Mouse (Mus musculus) spleen, postnatal 10 days (tissue): ENCODE measurements around the gene Brd2.

Experiments
- DNase-seq, 2 experiments: peaks; one replicate each; pipeline ENCODE4 v3.0.0; 2021 to 2022; ENCODE audit warnings: low spot score in 2 of 2

The Brd2 gene

DNA sequence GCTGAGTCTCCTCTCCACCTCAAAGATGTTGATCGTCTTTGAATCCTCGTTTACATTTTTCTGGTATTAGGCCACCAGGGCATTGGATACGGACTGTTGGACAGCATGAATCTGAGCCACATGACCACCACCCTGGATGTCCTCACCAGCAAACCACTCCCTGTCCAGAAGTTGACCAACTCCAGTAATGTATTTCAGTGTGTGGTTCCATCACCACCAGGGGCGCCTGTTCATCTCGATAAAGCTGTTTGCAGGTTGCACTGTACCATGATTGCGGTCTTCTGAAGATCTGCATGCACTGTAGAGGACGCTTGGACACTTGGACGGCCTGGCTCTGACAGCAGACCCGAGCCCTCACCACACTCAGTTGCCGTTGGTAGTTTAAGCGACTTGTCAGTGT lies 10.9 kb upstream of the Brd2 start:
- DNase-seq = peak in 1 of 2 experiments; percentile 60

DNA sequence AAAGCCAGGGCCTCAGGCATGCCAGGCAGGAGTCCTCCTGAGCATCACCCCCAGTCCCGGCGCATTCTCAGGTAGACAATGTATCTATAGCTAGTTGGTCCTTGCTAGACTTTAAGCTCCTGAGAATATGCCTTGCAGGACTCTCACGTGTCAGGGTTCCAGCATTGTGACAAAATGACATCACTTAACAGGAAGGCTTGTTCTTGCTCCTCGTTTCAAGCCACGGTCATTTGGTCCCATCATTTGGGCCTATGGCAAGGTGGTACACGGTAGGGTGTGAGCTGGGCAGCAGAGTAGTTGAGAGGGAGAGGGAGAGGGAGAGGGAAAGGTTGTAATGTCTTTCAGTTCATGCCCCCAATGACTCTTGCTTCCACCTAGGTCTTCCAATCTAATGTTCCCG lies 9.5 kb upstream of the Brd2 start:
- DNase-seq = no peak

DNA sequence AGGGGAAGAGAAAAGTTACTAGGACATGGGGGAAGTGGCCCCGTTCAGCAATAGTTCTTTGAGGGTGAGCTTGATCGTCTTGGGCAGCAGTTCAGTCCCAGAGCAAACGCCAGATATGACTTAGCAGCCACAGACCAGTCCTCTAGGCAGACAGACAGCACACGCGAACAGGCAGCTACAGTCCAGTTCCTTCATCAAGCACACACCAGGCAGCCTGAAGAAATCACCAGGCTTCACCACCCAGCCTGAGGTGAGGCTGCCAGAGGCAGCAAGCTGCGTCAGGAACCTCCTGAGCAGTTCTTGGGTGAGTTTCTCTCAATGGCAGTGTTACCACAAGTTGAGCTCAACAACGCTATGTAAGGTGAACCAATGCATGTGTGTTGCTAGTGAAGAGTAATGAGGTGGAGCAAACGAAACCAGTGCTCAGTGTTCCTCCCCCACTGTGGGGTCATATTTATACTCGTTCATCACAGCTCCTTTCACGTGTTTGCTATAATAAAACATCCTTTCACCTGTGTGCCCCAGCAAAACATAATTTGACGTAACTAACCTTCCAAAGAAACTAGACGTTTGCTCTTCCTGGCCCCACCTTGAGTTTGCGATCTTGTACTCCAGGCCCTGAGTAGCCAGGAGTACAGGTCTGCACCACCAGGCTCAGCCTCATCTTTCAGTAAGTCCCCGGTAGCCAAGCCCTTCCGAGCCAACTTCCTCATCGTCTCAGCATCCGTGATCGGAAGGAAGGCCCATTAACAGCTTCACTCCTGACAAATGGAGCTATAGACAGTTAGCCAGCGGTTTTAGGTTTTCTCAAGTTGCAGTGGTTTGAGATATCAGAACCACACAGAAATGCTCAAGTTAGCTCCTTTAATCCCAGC lies 7.9 kb upstream of the Brd2 start:
- DNase-seq = no peak

DNA sequence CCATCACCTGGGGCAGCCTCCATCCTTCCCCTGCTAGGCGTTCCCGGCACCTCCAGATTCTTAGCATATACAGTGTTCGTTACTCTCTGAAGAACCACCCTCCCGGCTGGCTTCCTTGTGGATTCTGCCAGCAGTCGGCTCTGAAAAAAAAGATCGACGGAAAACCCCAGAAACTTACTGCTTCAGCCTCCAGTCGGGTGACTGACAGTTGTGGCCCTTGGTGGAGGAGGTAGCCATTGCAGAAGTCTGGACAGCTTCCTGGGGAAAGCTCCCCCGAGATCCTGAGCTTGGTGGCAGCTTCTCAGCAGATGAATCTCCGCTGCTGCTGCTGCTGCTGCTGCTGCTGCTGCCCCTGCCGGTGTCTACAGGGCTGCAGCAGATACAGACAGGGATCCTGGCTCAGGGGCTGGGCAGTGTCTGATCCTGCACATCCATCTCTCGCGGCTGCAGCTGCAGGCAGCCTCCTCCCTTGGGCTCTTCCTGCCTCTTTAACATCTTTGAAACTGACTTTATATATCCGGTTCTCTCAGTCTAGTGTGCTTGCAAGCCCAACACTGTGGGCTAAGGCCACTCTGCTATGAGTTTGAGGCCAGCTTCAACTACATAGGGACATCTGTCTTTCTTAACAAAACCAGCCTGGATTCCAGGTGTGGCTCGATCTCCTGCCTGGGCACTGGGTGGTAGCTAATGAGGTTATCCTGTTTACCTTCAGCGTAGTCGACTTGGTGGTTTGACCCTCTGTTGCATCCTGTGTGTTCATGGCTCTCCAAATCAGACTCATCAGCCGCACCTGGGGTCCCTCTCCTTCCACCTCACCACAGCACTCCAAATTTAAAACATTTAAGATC lies 6.7 kb upstream of the Brd2 start:
- DNase-seq = no peak

DNA sequence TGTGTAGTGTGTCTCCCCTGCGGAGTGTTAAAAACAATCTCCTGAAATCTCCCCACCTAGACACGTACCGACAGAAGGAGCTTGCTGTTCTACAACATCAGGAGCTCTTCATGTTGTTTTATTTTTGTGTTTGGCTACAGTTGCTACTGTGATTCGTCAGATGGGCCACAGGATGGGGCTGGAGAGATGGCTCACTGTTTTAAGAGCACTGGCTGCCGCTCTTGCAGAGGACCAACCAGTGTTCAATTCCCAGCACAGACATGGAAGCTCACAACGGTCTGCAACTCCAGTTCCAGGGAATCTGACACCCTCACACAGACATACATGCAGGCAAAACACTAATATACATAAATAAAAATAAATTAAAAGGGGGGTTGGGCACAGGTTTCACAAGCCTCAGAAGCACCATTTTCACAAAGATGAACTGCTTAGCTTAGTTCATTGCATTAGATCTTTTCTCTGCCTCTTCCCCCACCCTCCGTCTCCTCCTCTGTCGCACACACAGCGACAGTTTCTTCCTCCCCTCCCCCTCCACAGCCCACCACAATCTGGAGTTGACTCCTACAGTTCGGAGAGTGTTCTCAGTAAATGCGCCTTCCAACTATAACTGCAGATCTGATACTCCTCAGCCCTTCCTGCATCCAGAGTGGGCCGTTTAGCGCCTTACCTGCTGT lies 6.0 kb upstream of the Brd2 start:
- no peak for DNase-seq

DNA sequence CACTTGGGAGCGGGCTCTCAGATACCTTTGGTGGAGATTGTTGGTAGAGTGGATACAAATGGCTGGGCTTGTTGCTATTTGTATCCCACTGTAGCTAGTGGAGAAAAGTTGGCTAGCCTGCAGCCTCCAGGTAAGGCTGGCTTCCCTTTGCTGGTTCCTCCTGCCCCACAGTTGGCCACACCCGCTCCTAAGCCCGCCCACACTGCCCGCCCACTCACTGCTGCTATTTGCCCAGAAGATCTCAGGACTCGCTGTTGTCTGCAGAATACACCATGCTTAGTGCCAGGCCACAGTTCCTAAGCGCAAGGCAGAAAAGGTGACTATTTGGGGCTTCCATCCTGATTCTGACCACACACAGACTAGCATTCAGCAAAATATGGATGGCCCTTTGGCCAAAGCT lies 5.0 kb upstream of the Brd2 start:
- peak in 1 of 2 experiments; percentile 83 for DNase-seq

DNA sequence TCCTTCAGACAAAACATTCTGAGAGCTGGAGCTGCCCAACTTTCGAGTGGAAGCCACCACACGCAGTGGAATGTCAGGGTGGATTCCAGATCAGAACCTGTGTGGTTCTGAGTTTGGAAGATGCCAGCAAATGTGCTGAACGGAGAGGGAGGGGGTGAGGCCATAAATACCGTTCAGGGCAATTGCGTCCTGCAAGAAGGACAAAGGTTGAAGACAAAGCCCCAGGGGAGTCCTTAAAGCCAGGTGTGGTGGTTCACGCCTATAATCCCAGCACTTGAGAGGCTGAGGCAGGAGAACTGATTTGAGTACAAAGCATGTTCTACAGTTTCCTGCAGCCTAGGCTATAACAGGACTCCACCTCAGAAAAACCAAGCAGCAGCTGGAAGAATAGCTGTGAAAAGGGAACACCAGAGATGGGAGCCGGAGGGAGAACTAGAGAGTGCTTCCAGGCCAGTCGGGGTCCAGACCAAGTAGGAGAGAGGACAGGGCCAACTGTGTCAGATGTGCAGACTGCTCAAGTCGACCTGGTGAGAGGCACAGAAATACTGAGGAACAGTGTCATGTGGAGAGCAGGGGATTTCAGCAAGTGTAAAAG lies 4.5 kb upstream of the Brd2 start:
- no peak for DNase-seq

DNA sequence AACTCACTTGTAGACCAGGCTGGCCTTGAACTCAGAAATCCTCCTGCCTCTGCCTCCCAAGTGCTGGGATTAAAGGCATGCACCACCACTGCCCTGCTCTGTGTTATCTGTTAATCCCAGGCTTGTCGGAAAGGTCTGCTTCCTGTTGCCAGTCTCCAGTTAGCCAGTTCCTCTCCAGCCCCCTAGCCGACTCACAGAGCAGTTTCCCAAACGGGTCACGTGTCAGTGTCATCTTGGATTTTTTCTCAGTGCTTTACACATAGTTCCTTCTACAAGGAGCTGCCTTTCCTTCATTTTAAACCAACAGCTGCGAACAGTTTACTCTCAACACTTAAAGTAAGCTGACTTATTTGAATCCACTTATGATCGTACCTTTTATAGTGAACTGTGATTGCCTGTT lies 2.2 kb upstream of the Brd2 start:
- DNase-seq = no peak

DNA sequence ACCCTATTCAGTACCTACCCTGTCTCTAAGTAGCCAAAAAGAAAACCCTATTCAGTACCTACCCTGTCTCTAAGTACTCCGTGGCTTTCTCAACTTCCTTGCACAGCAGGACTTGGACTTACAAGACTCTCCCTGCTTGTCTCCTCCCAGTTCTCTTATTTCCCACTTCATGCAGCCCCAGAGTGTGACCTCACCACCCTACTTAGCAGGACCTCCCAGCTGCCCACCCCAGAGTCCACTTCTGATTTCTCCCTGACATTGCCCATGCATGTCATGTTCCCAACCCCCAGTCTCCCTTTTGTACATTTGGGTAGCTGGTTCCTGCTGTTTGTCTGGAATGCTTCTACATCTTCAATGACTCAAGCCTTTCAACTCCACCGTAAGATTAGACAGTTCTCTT lies 1.1 kb upstream of the Brd2 start:
- no peak for DNase-seq

DNA sequence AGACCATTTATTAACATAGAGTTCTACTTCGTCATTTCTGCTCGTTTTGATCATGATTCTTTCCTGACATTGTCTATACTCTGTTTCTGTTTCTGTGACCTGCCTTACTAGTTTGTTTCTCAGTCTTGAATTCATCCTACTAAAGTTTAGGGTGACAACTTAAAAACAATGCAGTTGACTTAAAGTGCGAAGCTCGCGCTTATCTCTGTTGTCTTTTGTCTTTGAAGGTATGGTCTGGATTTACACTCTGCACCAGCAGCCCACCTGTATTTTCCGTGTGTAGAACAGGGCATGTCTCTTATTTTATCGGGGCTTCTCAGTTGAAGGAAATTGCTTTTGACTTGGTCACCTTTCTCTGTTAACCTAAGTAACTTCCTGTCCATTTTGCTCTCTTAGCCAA lies 677 bp upstream of the Brd2 start:
- no peak for DNase-seq

DNA sequence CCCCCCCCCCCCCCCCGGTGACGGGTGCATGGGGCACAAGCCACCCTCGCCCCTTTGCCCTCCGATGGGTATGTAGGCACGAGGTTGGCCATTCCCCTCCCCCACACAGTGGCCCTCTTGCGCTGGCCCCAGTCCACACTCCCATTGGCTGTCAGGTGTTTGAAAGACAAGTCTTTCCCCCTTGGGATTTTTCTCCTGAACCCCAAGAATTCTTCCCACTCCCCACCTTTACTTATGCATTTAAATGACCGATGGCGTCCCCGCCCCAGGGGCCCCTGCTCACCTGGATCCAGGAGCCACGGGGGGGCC lies 601 bp downstream of the Brd2 start:
- peak in 1 of 2 experiments; percentile 71 for DNase-seq

DNA sequence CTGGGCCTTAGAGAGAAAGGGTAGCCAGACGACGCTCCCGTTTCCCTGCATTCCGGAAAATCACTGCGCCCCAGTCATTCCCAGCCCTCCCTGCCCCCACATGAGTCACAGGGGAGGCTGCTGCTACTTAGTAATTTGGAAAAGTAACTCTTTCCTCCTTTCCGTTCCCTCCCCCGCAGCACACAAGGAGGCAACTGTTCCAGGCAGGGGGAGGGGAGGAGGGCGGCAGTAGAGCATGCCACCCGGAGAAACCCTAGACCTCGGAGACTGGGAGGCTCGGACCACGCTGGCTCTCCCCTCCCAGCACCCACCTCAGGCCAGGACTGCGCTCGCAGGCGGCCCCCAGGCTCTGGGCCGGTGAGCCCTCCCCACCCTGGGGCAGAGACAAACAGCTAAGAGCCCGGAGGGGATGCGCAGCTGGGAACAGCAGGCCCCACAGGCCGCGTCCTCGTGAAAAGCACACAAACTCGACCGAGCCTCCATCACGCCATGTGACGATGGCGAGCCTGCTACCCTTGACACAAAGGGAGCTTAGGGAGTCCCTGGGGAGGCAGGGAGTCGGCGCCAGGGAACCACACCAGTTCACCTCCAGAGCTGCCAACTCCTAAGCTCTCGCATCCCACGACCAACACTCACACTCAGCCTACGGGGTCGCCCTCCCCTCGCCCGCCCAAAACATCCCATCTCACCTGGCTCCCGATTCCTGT lies 1.1 kb downstream of the Brd2 start:
- peak; percentile 70 to 77 for DNase-seq

DNA sequence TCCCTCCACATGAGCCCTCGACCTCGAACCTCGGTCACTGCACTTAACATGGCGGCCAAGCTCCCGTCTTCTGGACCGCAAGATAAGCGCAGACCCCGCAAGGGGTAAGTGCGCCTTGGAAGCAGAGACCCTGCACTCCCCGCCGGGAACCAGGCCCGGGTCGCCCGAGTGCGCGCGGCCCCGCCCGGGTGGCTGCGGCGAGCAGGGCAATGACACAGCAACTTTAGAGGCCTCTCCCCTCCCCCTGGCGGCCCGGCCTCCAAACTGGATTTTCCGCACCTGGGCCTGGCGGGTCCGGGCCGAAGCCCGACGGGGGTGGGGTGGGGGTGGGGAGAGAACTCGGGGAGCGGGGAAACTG lies 1.6 kb downstream of the Brd2 start:
- peak; percentile 84 to 90 for DNase-seq

DNA sequence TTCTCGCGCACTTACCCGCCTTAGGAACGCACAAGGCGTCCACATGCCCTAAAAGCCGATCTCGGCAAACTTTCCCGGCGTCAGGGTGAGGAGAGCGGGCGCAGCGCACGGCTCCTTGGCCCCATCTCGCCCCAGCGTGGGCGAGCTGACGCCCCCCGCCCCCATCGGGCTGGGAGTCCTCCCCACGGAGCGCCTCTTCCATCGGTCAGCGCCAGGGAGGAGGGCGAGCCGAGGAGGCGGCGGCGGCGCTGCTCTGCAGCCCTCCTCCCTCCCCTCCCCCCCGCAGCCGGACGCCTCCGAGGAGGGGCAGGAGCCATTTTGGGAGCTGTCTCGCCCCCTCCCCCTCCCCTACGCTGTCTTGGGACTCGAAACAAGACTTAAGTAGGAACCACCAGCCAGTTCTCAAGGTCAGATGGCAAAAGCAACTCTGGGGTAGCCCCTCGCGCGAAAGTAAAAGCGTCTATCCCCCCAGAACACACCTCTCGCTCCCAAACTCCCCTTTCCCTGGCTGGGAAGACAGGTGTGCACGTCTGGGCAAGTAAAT lies 2.2 kb downstream of the Brd2 start:
- peak; percentile 77 to 86 for DNase-seq

DNA sequence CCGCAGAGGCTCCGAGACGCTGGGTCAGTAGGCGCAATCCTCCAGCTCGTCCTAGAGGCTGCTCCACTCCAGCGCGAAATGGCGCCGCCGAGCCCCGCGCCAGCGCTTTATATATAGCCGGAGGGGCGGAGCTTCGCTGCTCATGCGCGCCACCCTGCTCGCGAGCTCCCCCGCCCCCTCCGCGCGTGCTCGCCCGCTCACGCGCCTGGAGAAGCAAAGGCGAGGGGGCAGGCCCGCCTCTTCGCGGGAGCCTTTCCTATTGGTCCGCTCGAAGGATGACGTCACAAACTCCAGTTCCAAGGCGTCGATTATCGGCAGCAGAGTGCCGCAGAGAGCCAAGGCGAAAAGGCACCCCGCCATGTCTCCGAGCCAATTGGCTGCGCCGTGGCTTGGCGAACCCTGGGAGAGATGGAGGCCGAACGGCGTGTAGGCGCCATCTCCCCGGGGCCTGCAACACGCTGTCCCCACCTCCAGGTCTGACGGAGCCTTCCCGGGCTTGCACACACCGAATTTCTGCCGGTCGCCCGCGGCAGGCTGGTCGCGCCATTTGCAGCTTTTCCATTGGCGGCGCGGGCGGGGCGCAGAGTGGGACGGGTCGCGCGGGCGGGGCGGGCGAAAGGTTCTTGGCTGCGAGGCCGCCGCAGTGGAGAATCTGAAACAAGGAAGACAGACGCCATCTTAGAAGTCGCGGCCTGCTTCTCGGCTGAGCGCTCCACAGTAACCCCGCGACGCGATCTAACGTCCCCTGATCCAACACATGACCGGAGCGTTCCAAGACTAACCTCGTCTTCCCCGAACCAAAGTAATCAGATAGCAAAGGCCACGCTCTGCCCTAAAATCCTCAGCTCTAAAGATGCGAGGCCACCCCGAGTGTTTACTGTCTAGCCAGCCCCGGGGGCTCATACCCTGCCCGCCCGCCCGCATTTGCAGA lies 2.9 kb downstream of the Brd2 start, which contains the start of gene H2-DMa:
Gene H2-DMa, plus strand, starts transcription at position 293 of the 931 bp plus-strand sequence.
- DNase-seq = peak; percentile 98

DNA sequence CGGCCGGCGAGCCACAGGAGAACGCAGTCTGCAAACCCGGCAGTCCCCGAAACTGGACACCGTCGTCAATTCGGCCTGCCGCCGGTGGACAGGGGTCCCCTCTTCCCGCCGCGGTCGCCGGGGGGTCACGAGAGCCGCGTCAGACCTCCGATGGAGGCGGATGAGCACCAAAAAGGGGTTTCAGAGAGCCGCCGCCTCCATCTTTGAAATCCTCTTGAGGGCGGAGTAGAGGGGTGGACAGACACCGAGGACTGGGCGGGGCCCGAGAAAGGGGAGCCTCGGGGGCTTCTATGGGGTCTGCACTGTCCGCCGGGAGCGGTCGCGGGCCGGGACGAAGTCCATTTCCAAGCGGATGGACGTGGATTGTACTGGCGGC lies 3.6 kb downstream of the Brd2 start:
- no peak for DNase-seq

DNA sequence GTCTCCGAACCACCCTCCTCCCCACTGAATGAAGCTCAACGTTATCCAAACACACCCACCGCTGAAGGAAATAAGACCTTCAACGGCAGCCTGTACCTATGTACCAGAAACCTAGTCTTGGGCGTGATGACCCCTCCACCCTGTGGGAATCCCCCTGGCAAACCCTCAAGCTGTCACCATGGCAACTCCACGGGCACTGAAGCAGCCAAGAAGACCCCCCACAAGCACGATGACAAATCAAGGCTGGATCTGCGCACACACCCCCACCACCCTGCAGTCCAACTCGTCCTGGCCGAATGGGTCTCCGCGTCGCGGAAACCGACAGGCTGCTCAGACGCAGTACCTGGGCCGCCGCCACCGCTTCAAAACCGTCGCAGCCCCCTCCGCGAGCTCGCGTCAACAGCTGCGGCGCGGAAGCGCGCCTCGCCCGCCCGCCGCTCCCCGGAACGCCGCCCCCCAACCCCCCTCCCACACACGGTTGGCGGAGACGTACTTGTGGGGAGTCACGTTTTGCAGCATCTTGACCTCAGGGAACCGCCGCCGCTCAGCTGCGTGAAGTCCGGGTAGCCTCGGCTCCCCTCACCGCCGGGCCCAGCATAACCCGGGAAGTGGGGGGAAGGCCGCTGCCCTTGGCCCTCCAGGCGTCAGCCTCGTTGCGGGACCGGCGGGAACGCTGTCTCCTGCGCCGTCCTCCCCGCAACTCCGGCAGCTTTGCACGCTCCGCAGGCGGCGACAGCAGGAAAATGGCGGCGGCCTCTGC lies 4.1 kb downstream of the Brd2 start:
- DNase-seq = peak; percentile 52 to 65

DNA sequence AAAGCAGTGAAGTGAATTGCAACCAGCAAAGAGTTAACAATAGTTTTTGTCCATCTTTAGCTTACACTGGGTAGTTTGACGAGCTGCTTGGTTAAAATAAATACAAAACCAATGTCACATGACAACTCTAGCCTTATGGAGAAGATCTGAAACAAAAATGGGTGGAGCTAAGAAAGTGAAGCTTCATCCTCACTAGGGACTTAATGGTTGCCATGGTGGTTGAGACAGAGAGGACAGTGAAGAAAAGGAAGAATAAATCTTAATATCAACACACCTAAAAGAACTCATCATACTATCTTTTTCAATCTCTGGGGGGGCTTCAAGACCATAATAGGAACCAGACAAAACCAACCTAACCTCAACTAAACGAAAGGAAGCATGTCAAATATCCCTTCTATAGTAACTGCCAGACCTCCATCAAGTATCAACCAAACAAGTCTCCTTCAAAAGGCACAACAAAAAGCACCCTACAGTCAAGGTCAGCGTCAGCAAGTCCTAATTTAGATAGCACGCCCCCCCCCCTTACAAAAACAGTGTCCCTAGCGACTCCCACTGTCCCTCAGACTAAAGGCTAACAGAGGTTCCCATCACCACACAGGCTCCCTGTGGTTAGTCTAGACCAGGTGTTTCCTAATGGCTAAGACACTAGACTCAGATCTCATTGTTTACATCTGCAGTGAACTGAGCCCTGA lies 4.9 kb downstream of the Brd2 start:
- no peak for DNase-seq
